Mouse (Mus musculus) embryonic facial prominence, embryonic 13.5 days (tissue): Measurements from ENCODE around the gene Sycp3. TPM values are rescaled to one million over a fixed set of nuclear protein-coding genes. Genes with fewer than 3 reads are reported as not detected.

Experiments used
- ATAC-seq: fragments of 200-750 bp; cut with Nextera tagmentation; 2 replicates; pipeline ENCODE4 v1.8.0; 2017; ENCODE audit warnings: low read depth; ENCODE audit not compliant: insufficient number of reproducible peaks, insufficient read depth, low FRiP score, low TSS enrichment
- H3K27ac ChIP-seq: fragments of 300-500 bp; sonication (generic); 2 replicates; pipeline ENCODE4 v1.5.1; 2015; ENCODE audit warnings: moderate library complexity, mild to moderate bottlenecking, inconsistent platforms
- H3K27me3 ChIP-seq: fragments of 300-500 bp; sonication (generic); 2 replicates; pipeline ENCODE4 v1.6.1; 2015; ENCODE audit warnings: mild to moderate bottlenecking, inconsistent platforms
- H3K36me3 ChIP-seq: fragments of 300-500 bp; sonication (generic); 2 replicates; pipeline ENCODE4 v1.6.1; 2015; ENCODE audit warnings: mild to moderate bottlenecking, inconsistent platforms
- H3K4me1 ChIP-seq: fragments of 300-500 bp; sonication (generic); 2 replicates; pipeline ENCODE4 v1.6.1; 2015; ENCODE audit warnings: inconsistent platforms
- H3K4me2 ChIP-seq: fragments of 300-500 bp; sonication (generic); 2 replicates; pipeline ENCODE4 v1.6.1; 2015; ENCODE audit warnings: moderate library complexity, mild to moderate bottlenecking, inconsistent platforms
- H3K4me3 ChIP-seq: fragments of 300-500 bp; sonication (generic); 2 replicates; pipeline ENCODE4 v1.5.1; 2015; ENCODE audit warnings: mild to moderate bottlenecking, inconsistent platforms
- H3K9ac ChIP-seq: fragments of 300-500 bp; sonication (generic); 2 replicates; pipeline ENCODE4 v1.6.1; 2015; ENCODE audit warnings: mild to moderate bottlenecking, inconsistent platforms
- H3K9me3 ChIP-seq: fragments of 300-500 bp; sonication (generic); 2 replicates; pipeline ENCODE4 v1.6.1; 2016; ENCODE audit warnings: inconsistent platforms
- WGBS: fragments of 180-500 bp; shearing (Covaris S2); methylation state at CpG from one replicate; pipeline ENCODE4 v1.1.7; 2015; ENCODE audit warnings: mixed read lengths; 5-methylcytosine and 5-hydroxymethylcytosine counted together
- polyA plus RNA-seq: library from polyadenylated mRNA; unstranded; fragments of >200 nt; fragmentation: Nextera tagmentation; extraction: Ambion mirVana; gene quantifications from 2 replicates; pipeline ENCODE4 v1.2.1, GENCODE M21; 2015

Sycp3 gene
- 0.42 and 0.84 TPM in 2 replicates for polyA plus RNA-seq

DNA sequence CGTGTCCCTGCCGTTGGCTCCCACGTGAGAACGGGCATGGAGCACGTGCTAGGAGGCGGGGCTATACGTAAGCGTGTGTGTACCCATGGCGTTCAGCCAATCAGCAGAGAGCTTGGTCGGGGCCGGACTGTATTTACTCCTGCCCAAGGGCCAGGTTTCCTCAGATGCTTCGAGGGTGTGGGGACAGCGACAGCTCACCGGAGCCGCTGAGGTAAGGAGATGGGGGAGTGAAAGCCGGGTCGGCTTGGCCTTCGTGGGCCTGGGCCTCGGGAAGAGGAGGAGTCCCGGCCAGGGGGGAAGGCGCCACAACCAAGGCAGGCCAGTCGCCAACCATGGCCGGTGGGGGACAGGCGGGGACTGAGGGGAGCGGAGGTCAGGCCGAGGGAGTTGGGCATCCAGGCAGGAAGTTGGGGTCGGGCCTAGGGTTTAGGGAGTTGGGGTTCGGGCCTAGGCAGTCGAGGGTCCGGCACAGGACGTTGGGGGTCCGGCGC is at the start of gene Sycp3:
Gene Sycp3 (plus strand): TSS at position 68 of the 491 bp plus-strand sequence.
- Histone ChIP-seq H3K4me2 (no peak within 1 kb of the TSS), H3K4me1 (no peaks in the 10 kb centered on the region), H3K27me3 (no peaks in the 10 kb centered on the region), H3K27ac (no peak within 1 kb of the TSS), H3K36me3 (no peaks in the 10 kb centered on the region), H3K9me3 (no peaks in the 10 kb centered on the region), H3K4me3 (no peak within 1 kb of the TSS), H3K9ac (no peak within 1 kb of the TSS)
- 86% methylated on average over 33 of the region's 33 CpGs for WGBS
- peak; percentile 57; the same call in 1 of the 2 replicates for ATAC-seq

DNA sequence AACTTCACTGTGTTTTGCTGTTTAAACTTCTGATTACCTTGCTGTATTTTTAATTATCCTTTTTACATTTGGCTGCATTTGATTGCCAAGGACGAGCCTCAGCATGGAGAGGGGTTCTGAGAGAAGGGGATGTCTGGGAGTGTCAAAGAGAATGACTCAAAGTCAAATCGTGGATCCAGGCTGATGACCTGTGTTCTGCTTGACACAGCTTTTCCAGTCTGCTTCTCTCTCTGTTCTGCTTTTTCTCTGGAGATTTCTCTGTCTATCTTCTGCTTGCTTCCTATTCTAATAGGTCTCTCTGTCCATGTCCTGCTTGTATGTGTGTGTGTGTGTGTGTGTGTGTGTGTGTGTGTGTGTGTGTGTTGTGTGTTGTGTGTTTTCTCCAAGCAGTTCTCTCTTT is 49.6 kb upstream of the Sycp3 start:
- ATAC-seq: no peak
- WGBS: 54% methylated on average over 2 of the region's 2 CpGs
- no peaks in the 10 kb centered on the region for H3K27me3 ChIP-seq
- H3K4me2 ChIP-seq: no peak overlapping the region
- H3K27ac ChIP-seq: no peak overlapping the region
- no peaks in the 10 kb centered on the region for H3K9me3 ChIP-seq
- no peak overlapping the region for H3K4me3 ChIP-seq
- H3K4me1 ChIP-seq: no peaks in the 10 kb centered on the region
- no peak overlapping the region for H3K9ac ChIP-seq
- 0 out of 2 replicates have a peak, but pooled peaks cover 5% of the 10 kb centered on the region for H3K36me3 ChIP-seq

DNA sequence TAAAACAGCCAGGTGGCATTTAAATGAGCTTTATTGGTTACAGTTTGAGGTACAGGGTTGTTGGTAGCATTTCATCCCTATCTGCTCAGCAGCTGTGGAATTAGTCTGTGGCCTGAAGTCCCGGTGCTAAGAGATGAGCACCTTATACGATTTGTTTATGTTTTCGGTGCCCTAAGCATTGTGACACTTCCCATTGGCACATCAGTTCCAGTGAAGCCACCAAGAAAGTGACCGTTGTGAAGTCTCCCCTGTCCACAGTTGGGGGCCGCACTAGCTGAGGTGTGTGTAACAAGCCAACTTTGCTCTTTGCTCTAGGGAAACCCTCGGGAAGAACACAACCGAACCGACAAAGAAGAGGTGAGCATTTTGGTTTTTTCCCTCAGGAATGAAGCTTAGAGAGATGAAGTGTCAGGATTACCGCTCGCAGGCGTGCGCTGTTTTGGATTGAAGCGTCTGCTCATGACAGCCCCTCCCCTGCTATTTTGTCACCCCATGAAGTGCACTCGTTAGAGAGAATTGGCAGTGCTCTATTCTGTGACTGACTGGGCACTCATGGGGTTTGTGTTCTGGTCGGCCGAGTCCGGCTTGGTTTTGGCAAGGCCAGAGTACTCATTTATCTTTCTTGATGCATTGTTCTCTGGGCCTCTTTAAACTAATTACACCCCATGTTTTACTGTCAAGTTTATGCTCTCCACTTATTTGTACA is 46.9 kb upstream of the Sycp3 start:
- Histone ChIP-seq H3K4me3 (no peak overlapping the region), H3K4me2 (no peak overlapping the region), H3K9me3 (peaks cover 3% of the 10 kb centered on the region; the same call in 1 of the 2 replicates), H3K36me3 (peaks cover 15% of the 10 kb centered on the region), H3K4me1 (no peaks in the 10 kb centered on the region), H3K27ac (no peak overlapping the region), H3K9ac (no peak overlapping the region), H3K27me3 (no peaks in the 10 kb centered on the region)
- no peak for ATAC-seq
- WGBS: 78% methylated on average over 17 of the region's 17 CpGs

DNA sequence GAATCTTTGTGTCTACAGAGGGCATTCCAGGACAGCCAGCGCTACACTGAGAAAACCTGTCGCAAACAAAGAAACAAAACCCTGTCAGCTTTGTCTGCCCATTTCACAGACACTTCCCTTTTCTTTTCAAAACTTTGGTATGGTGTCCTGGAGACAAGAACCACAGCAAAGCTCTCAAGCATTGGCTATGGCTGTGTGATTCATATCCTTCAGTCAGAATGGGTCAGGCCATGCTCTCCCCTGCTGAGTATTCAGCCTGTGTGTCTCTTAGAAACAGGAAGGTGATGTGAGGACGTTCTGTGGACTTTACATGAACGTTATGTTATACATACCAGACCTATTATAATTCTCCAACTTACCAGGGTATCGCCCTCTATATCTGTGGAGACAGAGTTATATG is 41.7 kb upstream of the Sycp3 start:
- no peak overlapping the region for H3K9ac ChIP-seq
- no peak for ATAC-seq
- H3K4me1 ChIP-seq: no peaks in the 10 kb centered on the region
- peaks cover 28% of the 10 kb centered on the region for H3K36me3 ChIP-seq
- no peak overlapping the region for H3K4me3 ChIP-seq
- H3K27me3 ChIP-seq: no peaks in the 10 kb centered on the region
- H3K9me3 ChIP-seq: peaks cover 3% of the 10 kb centered on the region; the same call in 1 of the 2 replicates
- WGBS: 90% methylated on average over 5 of the region's 5 CpGs
- H3K4me2 ChIP-seq: no peak overlapping the region
- no peak overlapping the region for H3K27ac ChIP-seq

DNA sequence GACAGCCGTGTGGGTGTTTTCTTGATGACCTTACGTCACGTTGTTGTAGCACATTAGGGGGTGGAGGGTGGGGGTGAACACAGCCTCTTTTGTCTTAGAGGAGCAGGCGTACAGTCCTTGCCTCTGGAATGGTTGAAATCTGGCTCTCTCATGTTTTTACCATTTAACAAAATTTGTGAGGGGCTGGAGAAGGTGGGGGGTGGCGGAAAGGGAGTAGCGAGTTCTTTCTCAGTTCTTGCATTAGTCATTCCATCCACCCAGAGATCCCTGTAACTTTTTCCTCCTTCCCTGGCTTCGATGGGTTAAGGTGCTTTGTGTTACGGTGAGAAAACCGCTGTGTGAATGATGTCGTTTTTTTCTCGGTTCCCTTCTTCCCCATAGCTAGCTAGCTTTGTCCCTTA is 39.2 kb upstream of the Sycp3 start:
- no peak for ATAC-seq
- H3K9ac ChIP-seq: no peak overlapping the region
- H3K9me3 ChIP-seq: peaks cover 3% of the 10 kb centered on the region; the same call in 1 of the 2 replicates
- H3K4me3 ChIP-seq: no peak overlapping the region
- H3K4me1 ChIP-seq: no peaks in the 10 kb centered on the region
- peaks cover 28% of the 10 kb centered on the region for H3K36me3 ChIP-seq
- 72% methylated on average over 11 of the region's 11 CpGs for WGBS
- H3K27me3 ChIP-seq: no peaks in the 10 kb centered on the region
- no peak overlapping the region for H3K4me2 ChIP-seq
- H3K27ac ChIP-seq: no peak overlapping the region

DNA sequence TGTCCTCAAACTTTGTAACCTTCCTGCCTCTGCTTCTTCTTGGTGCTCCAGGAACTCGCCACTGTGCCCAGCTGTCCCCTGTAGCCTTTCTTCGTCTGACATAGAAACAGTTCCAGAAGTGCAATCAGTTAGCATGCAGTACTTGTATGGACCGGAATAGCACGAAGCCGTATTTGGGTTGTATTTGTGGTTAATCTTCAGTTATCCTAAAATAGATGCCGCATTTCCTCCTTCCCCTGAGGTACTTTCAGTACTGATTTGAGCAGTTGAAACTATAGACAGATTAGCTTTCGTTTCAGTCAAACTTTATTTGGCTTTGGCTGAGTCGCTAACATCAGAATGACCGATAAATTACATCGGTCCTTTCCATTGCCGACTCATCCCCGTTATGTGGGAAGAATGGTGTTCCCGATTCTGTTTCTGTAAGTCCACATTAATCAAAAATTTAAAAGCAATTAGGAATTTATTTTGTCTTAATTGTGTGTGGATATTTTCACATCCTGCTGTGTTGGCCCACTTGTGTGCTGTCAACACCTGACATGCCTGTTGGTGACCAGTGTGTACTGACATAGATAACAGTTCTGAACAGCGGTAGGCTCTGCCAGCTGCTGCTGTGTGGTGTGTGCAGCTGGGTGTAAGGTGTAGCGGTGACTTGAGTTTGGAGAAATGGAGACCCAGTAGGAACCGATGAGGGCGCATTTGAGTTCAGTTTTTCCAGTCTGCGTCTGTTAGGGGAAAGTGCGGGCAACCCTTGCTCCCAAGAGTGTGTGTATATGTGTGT is 38.5 kb upstream of the Sycp3 start:
- Histone ChIP-seq H3K4me2 (no peak overlapping the region), H3K27ac (no peak overlapping the region), H3K4me1 (no peaks in the 10 kb centered on the region), H3K9ac (no peak overlapping the region), H3K36me3 (peaks cover 22% of the 10 kb centered on the region), H3K4me3 (no peak overlapping the region), H3K9me3 (peaks cover 3% of the 10 kb centered on the region; the same call in 1 of the 2 replicates), H3K27me3 (no peaks in the 10 kb centered on the region)
- no peak for ATAC-seq
- 93% methylated on average over 19 of the region's 19 CpGs for WGBS

DNA sequence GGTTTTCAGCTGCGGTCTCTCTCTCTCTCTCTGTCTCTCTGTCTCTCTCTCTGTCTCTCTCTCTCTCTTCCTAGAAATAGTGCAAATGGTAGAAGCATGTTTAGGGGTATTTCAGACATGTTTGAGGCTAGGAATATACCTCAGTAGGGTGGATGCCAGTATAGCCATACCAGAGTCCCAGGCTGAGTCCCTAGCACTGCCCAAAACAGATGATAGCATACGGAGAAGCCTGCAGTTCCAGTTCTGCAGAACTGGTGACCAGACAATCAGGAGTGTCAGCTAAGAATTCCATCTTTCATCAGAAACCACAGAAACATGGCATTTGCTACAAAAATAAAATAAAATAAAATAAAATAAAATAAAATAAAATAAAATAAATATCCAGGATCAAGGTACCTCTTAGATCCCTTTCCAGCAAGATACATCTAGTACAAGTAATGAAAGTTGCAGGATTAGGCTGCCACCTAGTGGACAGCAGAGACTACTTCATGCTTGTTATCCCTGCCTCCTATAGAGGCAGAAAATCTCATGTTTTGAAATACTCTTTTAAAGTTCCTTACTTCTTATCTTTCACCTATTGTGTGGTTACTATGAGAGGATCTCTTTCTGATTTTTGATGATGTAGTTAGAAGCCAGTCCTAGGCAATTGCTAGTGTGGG is 33.1 kb upstream of the Sycp3 start:
- Histone ChIP-seq H3K4me1 (no peaks in the 10 kb centered on the region), H3K36me3 (peaks cover 40% of the 10 kb centered on the region), H3K9ac (no peak overlapping the region), H3K4me2 (no peak overlapping the region), H3K27me3 (no peaks in the 10 kb centered on the region), H3K27ac (no peak overlapping the region), H3K4me3 (no peak overlapping the region), H3K9me3 (no peaks in the 10 kb centered on the region)
- WGBS: 94% methylated on average over 2 of the region's 2 CpGs
- ATAC-seq: no peak

DNA sequence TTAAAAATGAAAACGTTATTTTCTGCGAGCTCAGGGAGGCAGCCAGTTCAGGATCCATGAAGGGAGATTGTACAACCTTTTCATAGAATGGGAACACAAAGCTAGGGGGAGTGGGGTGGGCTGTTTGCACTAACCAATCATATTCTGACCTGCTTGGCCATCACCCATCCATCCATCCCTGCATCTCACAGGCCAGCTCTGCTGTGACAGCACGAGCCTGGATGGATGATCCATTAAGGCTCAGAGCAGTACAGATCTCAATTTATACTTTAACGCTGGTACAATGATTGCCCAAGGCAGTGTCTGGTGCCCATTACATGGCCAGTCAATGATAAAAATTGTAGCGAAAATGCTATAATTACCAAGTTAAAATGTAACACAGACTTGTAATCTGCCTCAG is 32.5 kb upstream of the Sycp3 start:
- peaks cover 43% of the 10 kb centered on the region for H3K36me3 ChIP-seq
- no peaks in the 10 kb centered on the region for H3K4me1 ChIP-seq
- no peaks in the 10 kb centered on the region for H3K9me3 ChIP-seq
- H3K4me3 ChIP-seq: no peak overlapping the region
- 56% methylated on average over 5 of the region's 5 CpGs for WGBS
- H3K27ac ChIP-seq: no peak overlapping the region
- ATAC-seq: no peak
- H3K4me2 ChIP-seq: no peak overlapping the region
- no peak overlapping the region for H3K9ac ChIP-seq
- no peaks in the 10 kb centered on the region for H3K27me3 ChIP-seq

DNA sequence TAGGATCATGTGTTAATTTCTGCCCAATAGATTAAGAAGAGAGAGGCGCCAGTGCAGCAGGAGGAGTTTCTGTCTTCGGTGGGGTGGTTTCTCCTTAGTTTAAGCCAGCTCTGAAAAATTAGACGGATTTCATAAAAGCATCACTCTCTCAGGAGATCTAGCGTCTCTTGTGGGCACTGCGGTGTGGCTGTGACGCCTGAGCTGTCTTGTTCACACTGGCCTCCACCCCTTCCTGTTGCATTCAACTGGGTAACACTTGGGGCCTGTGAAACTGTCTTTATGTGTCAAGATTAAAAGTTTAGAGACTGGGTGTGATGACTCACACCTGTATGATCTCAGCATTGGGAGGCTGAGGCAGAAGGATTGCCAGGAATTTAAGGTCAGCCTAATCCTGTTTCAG is 31.4 kb upstream of the Sycp3 start:
- no peaks in the 10 kb centered on the region for H3K27me3 ChIP-seq
- no peak overlapping the region for H3K9ac ChIP-seq
- H3K4me3 ChIP-seq: no peak overlapping the region
- H3K9me3 ChIP-seq: no peaks in the 10 kb centered on the region
- no peak for ATAC-seq
- no peak overlapping the region for H3K4me2 ChIP-seq
- no peak overlapping the region for H3K27ac ChIP-seq
- 90% methylated on average over 6 of the region's 6 CpGs for WGBS
- no peaks in the 10 kb centered on the region for H3K4me1 ChIP-seq
- peaks cover 45% of the 10 kb centered on the region for H3K36me3 ChIP-seq

DNA sequence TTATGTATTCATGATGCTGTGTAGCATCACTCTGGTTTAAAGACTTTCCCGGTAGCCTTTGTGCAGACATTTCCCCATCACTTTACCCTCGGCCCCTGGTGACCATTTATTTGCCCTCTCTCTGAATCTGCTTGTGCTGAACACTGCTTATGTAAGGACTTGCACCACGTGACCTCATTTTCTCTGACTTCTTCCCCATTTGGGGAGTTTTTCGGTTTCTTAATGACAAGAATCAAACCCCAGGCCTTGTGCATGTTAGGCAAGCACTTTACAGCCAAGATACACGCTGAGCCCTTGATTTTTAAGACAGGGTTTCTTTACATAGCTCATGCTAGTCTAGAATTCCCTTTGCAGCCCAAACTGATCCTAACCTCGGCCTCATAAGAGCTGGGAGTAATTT is 18.1 kb upstream of the Sycp3 start:
- H3K27ac ChIP-seq: no peak overlapping the region
- no peak for ATAC-seq
- no peaks in the 10 kb centered on the region for H3K9me3 ChIP-seq
- peaks cover 38% of the 10 kb centered on the region for H3K36me3 ChIP-seq
- H3K27me3 ChIP-seq: no peaks in the 10 kb centered on the region
- no peak overlapping the region for H3K9ac ChIP-seq
- H3K4me2 ChIP-seq: no peak overlapping the region
- WGBS: 85% methylated on average over 6 of the region's 6 CpGs
- no peaks in the 10 kb centered on the region for H3K4me1 ChIP-seq
- H3K4me3 ChIP-seq: no peak overlapping the region

DNA sequence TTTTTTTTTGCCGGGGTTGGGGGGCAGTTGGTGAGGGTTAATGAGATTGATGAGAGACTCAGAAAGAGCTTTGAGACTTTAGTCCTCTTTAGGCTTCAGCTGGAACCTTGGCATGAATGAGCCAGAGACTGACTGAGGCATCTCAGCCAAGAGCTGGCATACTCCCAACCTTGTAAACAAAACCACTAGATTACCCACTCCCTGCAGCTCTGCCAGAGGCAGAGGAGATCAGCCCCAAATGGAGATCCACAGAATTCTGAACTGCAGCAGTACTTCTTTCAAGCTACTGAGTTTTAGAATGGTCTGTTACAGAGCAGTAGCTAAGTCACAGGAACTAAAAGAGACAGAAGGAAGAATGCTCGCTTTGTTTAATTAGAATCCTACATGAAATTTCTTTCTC is 8.1 kb upstream of the Sycp3 start:
- 87% methylated on average over 2 of the region's 2 CpGs for WGBS
- no peak for ATAC-seq
- H3K9ac ChIP-seq: no peak overlapping the region
- H3K9me3 ChIP-seq: no peaks in the 10 kb centered on the region
- no peak overlapping the region for H3K4me2 ChIP-seq
- H3K27me3 ChIP-seq: no peaks in the 10 kb centered on the region
- H3K4me1 ChIP-seq: peaks cover 5% of the 10 kb centered on the region; the same call in 1 of the 2 replicates
- no peak overlapping the region for H3K27ac ChIP-seq
- no peaks in the 10 kb centered on the region for H3K36me3 ChIP-seq
- no peak overlapping the region for H3K4me3 ChIP-seq
